Mouse (Mus musculus) embryonic facial prominence, embryonic 11.5 days (tissue): ENCODE measurements around the gene Galnt11. TPM values are rescaled to one million over a fixed set of nuclear protein-coding genes. Genes with fewer than 3 reads are reported as not detected.

Experiments
- ATAC-seq: fragments of 200-750 bp; cut with Nextera tagmentation; replicated peaks from 2 replicates; pipeline ENCODE4 v1.8.0; 2017; ENCODE audit warnings: low read depth; ENCODE audit not compliant: insufficient number of reproducible peaks, low FRiP score, low TSS enrichment
- DNase-seq: peaks from one replicate; pipeline ENCODE4 v3.0.0-alpha.2; 2015; ENCODE audit warnings: low spot score
- H3K27ac ChIP-seq: fragments of 300-500 bp; sonication (generic); replicated peaks from 2 replicates; pipeline ENCODE4 v1.5.1; 2014; ENCODE audit warnings: mild to moderate bottlenecking, low read depth, low read length, control low read depth
- H3K27me3 ChIP-seq: fragments of 300-500 bp; sonication (generic); 2 replicates; pipeline ENCODE4 v1.6.1; 2014; ENCODE audit warnings: mild to moderate bottlenecking, low read length, moderate library complexity, mixed read lengths; ENCODE audit not compliant: control insufficient read depth, insufficient read depth
- H3K36me3 ChIP-seq: fragments of 300-500 bp; sonication (generic); replicated peaks from 2 replicates; pipeline ENCODE4 v1.6.1; 2014; ENCODE audit warnings: low read depth, mild to moderate bottlenecking, low read length, moderate library complexity, mixed read lengths; ENCODE audit not compliant: control insufficient read depth, insufficient read depth
- H3K4me1 ChIP-seq: fragments of 300-500 bp; sonication (generic); 2 replicates; pipeline ENCODE4 v1.6.1; 2014; ENCODE audit warnings: low read length, mixed read lengths; ENCODE audit not compliant: control insufficient read depth, insufficient read depth
- H3K4me2 ChIP-seq: fragments of 300-500 bp; sonication (generic); 2 replicates; pipeline ENCODE4 v1.6.1; 2014; ENCODE audit warnings: low read depth, mild to moderate bottlenecking, control low read depth, low read length, moderate library complexity
- H3K4me3 ChIP-seq: fragments of 300-500 bp; sonication (generic); 2 replicates; pipeline ENCODE4 v1.5.1; 2014; ENCODE audit warnings: low read depth, low read length, control low read depth
- H3K9ac ChIP-seq: fragments of 300-500 bp; sonication (generic); replicated peaks from 2 replicates; pipeline ENCODE4 v1.6.1; 2014; ENCODE audit warnings: mild to moderate bottlenecking, control low read depth, low read length
- H3K9me3 ChIP-seq: fragments of 300-500 bp; sonication (generic); replicated peaks from 2 replicates; pipeline ENCODE4 v1.6.1; 2016; ENCODE audit warnings: mild to moderate bottlenecking, low read length, inconsistent platforms, mixed read lengths; ENCODE audit not compliant: control insufficient read depth
- WGBS: fragments of 180-500 bp; shearing (Covaris S2); extraction: QIAGEN DNeasy Blood & Tissue Kit; methylation state at CpG from one replicate; pipeline ENCODE4 v1.1.7; 2014; 5-methylcytosine and 5-hydroxymethylcytosine counted together
- polyA plus RNA-seq: library from polyadenylated mRNA; unstranded; fragments of >200 nt; fragmentation: Nextera tagmentation; extraction: Ambion mirVana; gene quantifications from 2 replicates; pipeline ENCODE4 v1.2.1, GENCODE M21; 2014

Galnt11 gene
- polyA plus RNA-seq, 1 experiment from 2014 or later, result 40.4 TPM

GRCm38 (mm10) chr5:25243101-25243500 lies 21.4 kb downstream of the Galnt11 start:
- H3K27ac ChIP-seq, result no peak overlapping the region
- DNase-seq, result no peak
- H3K4me1 ChIP-seq, result no peaks in the 10 kb centered on the region
- 90% methylated on average over 6 of the region's 6 CpGs for WGBS
- no peak overlapping the region for H3K9ac ChIP-seq
- H3K9me3 ChIP-seq, result no peaks in the 10 kb centered on the region
- no peak for ATAC-seq
- no peak overlapping the region for H3K4me3 ChIP-seq
- H3K27me3 ChIP-seq, result no peaks in the 10 kb centered on the region
- no peaks in the 10 kb centered on the region for H3K36me3 ChIP-seq
- no peak overlapping the region for H3K4me2 ChIP-seq

GRCm38 (mm10) chr5:25245806-25246472 lies 24.2 kb downstream of the Galnt11 start:
- H3K36me3 ChIP-seq, result no peaks in the 10 kb centered on the region
- DNase-seq (no peak), ATAC-seq (no peak)
- H3K4me2 ChIP-seq, result no peak overlapping the region
- H3K4me3 ChIP-seq, result no peak overlapping the region
- no peak overlapping the region for H3K27ac ChIP-seq
- no peak overlapping the region for H3K9ac ChIP-seq
- no peaks in the 10 kb centered on the region for H3K27me3 ChIP-seq
- WGBS, result 90% methylated on average over 10 of the region's 10 CpGs
- H3K9me3 ChIP-seq, result no peaks in the 10 kb centered on the region
- H3K4me1 ChIP-seq, result no peaks in the 10 kb centered on the region

GRCm38 (mm10) chr5:25246473-25246865 lies 24.8 kb downstream of the Galnt11 start:
- no peak for ATAC-seq
- no peak overlapping the region for H3K9ac ChIP-seq
- no peak overlapping the region for H3K4me3 ChIP-seq
- no peak overlapping the region for H3K4me2 ChIP-seq
- no peaks in the 10 kb centered on the region for H3K36me3 ChIP-seq
- no peaks in the 10 kb centered on the region for H3K9me3 ChIP-seq
- H3K4me1 ChIP-seq, result no peaks in the 10 kb centered on the region
- 57% methylated on average over 1 of the region's 1 CpGs for whole genome bisulfite sequencing
- no peaks in the 10 kb centered on the region for H3K27me3 ChIP-seq
- no peak overlapping the region for H3K27ac ChIP-seq
- DNase-seq, result no peak

- no peaks in the 10 kb centered on the region for H3K27me3 ChIP-seq
- 78% methylated on average over 3 of the region's 3 CpGs for WGBS
- no peaks in the 10 kb centered on the region for H3K9me3 ChIP-seq
- no peaks in the 10 kb centered on the region for H3K4me1 ChIP-seq
- H3K4me2 ChIP-seq, result no peak overlapping the region
- no peak overlapping the region for H3K27ac ChIP-seq
- no peak overlapping the region for H3K4me3 ChIP-seq
- H3K9ac ChIP-seq, result no peak overlapping the region
- H3K36me3 ChIP-seq, result no peaks in the 10 kb centered on the region
- DNase-seq (no peak), ATAC-seq (no peak)
Observed at GRCm38 (mm10) chr5:25247036-25247435, 25.3 kb downstream of the Galnt11 start.

GRCm38 (mm10) chr5:25252423-25252822 lies 30.7 kb downstream of the Galnt11 start:
- no peak for DNase-seq
- no peaks in the 10 kb centered on the region for H3K9me3 ChIP-seq
- 84% methylated on average over 2 of the region's 2 CpGs for WGBS
- H3K4me1 ChIP-seq, result no peaks in the 10 kb centered on the region
- H3K4me2 ChIP-seq, result no peak overlapping the region
- H3K4me3 ChIP-seq, result no peak overlapping the region
- ATAC-seq, result no peak
- H3K9ac ChIP-seq, result no peak overlapping the region
- H3K27ac ChIP-seq, result no peak overlapping the region
- H3K36me3 ChIP-seq, result no peaks in the 10 kb centered on the region
- H3K27me3 ChIP-seq, result no peaks in the 10 kb centered on the region

GRCm38 (mm10) chr5:25252825-25253544 lies 31.3 kb downstream of the Galnt11 start:
- H3K27me3 ChIP-seq, result no peaks in the 10 kb centered on the region
- DNase-seq (no peak), ATAC-seq (no peak)
- H3K9ac ChIP-seq, result no peak overlapping the region
- H3K9me3 ChIP-seq, result no peaks in the 10 kb centered on the region
- H3K4me3 ChIP-seq, result no peak overlapping the region
- no peaks in the 10 kb centered on the region for H3K4me1 ChIP-seq
- no peak overlapping the region for H3K27ac ChIP-seq
- no peaks in the 10 kb centered on the region for H3K36me3 ChIP-seq
- 90% methylated on average over 8 of the region's 8 CpGs for WGBS
- no peak overlapping the region for H3K4me2 ChIP-seq

- Histone ChIP-seq H3K36me3 (no peaks in the 10 kb centered on the region), H3K9ac (no peak overlapping the region), H3K27me3 (no peaks in the 10 kb centered on the region), H3K4me2 (no peak overlapping the region), H3K4me1 (no peaks in the 10 kb centered on the region), H3K9me3 (no peaks in the 10 kb centered on the region), H3K4me3 (no peak overlapping the region), H3K27ac (no peak overlapping the region)
- DNase-seq (no peak), ATAC-seq (no peak)
- WGBS, result 93% methylated on average over 4 of the region's 4 CpGs
Observed at GRCm38 (mm10) chr5:25254491-25254890, 32.8 kb downstream of the Galnt11 start.

GRCm38 (mm10) chr5:25256686-25257085 lies 35.0 kb downstream of the Galnt11 start:
- WGBS, result 85% methylated on average over 2 of the region's 2 CpGs
- H3K36me3 ChIP-seq, result no peaks in the 10 kb centered on the region
- ATAC-seq, result no peak

More at GRCm38 (mm10) chr5:25256686-25257085, 35.0 kb downstream of the Galnt11 start:
- Histone ChIP-seq H3K4me2 (no peak overlapping the region), H3K27ac (no peak overlapping the region), H3K4me3 (no peak overlapping the region), H3K27me3 (no peaks in the 10 kb centered on the region), H3K4me1 (no peaks in the 10 kb centered on the region), H3K9ac (no peak overlapping the region), H3K9me3 (no peaks in the 10 kb centered on the region)
- no peak for DNase-seq
